Mouse (Mus musculus) lung, postnatal 0 days (tissue): ENCODE results near the gene Tmem190. TPM values are rescaled to one million over a fixed set of nuclear protein-coding genes. Genes with fewer than 3 reads are reported as not detected.
"Not testable (repeated sequence)": the region's sequence is repeated elsewhere in the genome, so short reads cannot be mapped to it uniquely, and the experiment has no call there.

ENCODE experiments used
- ATAC-seq: fragments of 200-750 bp; cut with Nextera tagmentation; 2 replicates; pipeline ENCODE4 v1.8.0; 2017; ENCODE audit warnings: moderate library complexity
- DNase-seq: peaks from one replicate; pipeline ENCODE4 v3.0.0-alpha.2; 2016; ENCODE audit warnings: low spot score
- H3K27ac ChIP-seq: fragments of 300-500 bp; sonication (generic); 2 replicates; pipeline ENCODE4 v1.5.1; 2014; ENCODE audit warnings: antibody characterized with exemption, mild to moderate bottlenecking, low read length, mixed read lengths
- H3K27me3 ChIP-seq: fragments of 300-500 bp; sonication (generic); replicated peaks from 2 replicates; pipeline ENCODE4 v1.6.1; 2014; ENCODE audit warnings: low read length, mixed read lengths; ENCODE audit not compliant: insufficient read depth
- H3K36me3 ChIP-seq: fragments of 300-500 bp; sonication (generic); 2 replicates; pipeline ENCODE4 v1.6.1; 2014; ENCODE audit warnings: low read length, mixed read lengths; ENCODE audit not compliant: insufficient read depth
- H3K4me1 ChIP-seq: fragments of 300-500 bp; sonication (generic); 2 replicates; pipeline ENCODE4 v1.6.1; 2014; ENCODE audit warnings: antibody characterized with exemption, low read depth, low read length, mixed read lengths; ENCODE audit not compliant: insufficient read depth
- H3K4me2 ChIP-seq: fragments of 300-500 bp; sonication (generic); replicated peaks from 2 replicates; pipeline ENCODE4 v1.6.1; 2014; ENCODE audit warnings: low read depth, mild to moderate bottlenecking, low read length, moderate library complexity, mixed read lengths
- H3K4me3 ChIP-seq: fragments of 300-500 bp; sonication (generic); 2 replicates; pipeline ENCODE4 v1.5.1; 2014; ENCODE audit warnings: low read depth, low read length
- H3K9ac ChIP-seq: fragments of 300-500 bp; sonication (generic); replicated peaks from 2 replicates; pipeline ENCODE4 v1.6.1; 2014; ENCODE audit warnings: low read depth, mild to moderate bottlenecking
- H3K9me3 ChIP-seq: fragments of 300-500 bp; sonication (generic); 2 replicates; pipeline ENCODE4 v1.6.1; 2016; ENCODE audit warnings: low read length, mixed read lengths
- CTCF ChIP-seq: IDR thresholded peaks from 2 replicates; pipeline ENCODE4 v1.5.1; 2016; ENCODE audit warnings: antibody characterized with exemption, mild to moderate bottlenecking
- EP300 ChIP-seq: IDR thresholded peaks from 2 replicates; pipeline ENCODE4 v1.6.1; 2016; ENCODE audit warnings: antibody characterized with exemption, mild to moderate bottlenecking, control low read depth
- WGBS: fragments of 180-500 bp; shearing (Covaris S2); extraction: QIAGEN DNeasy Blood & Tissue Kit; methylation state at CpG from one replicate; pipeline ENCODE4 v1.1.7; 2014; 5-methylcytosine and 5-hydroxymethylcytosine counted together
- polyA plus RNA-seq: library from polyadenylated mRNA; unstranded; fragments of >200 nt; fragmentation: Nextera tagmentation; extraction: Ambion mirVana; gene quantifications from 2 replicates; pipeline ENCODE4 v1.2.1, GENCODE M21; 2015

Gene Tmem190
- polyA plus RNA-seq, 1 experiment from 2014 or later: 0.55 TPM

GRCm38 (mm10) chr7:4792278-4793212 lies 9.8 kb downstream of the Tmem190 start, which contains the start of gene Rpl28:
TSS of gene Rpl28 (plus strand) at chr7:4792874.
- under 1% methylated on average over 47 of the region's 54 CpGs for WGBS
- ATAC-seq (peak; percentile 92), DNase-seq (peak; percentile 100)
- Histone ChIP-seq H3K4me3 (peak within 1 kb of the TSS; percentile 73), H3K4me1 (0 out of 2 replicates have a peak, but pooled peaks cover 7% of the 10 kb centered on the region), H3K27ac (peak within 1 kb of the TSS; percentile 91), H3K9ac (peak within 1 kb of the TSS; percentile 83), H3K27me3 (no peaks in the 10 kb centered on the region), H3K4me2 (peak within 1 kb of the TSS; percentile 72), H3K9me3 (no peaks in the 10 kb centered on the region), H3K36me3 (peaks cover 4% of the 10 kb centered on the region; the same call in 1 of the 2 replicates)
- TF ChIP-seq CTCF (no peak), EP300 (peak; percentile 43; the same call in 1 of the 2 replicates)

- not testable (repeated sequence) for H3K9me3 ChIP-seq, H3K36me3 ChIP-seq, H3K4me1 ChIP-seq, DNase-seq, H3K27me3 ChIP-seq
- peak overlapping the region; percentile 83 for H3K9ac ChIP-seq
- peak overlapping the region; percentile 72 for H3K4me2 ChIP-seq
- under 1% methylated on average over 31 of the region's 31 CpGs for WGBS
- peak overlapping the region; percentile 73 for H3K4me3 ChIP-seq
- ATAC-seq: peak; percentile 2
- H3K27ac ChIP-seq: peak overlapping the region; percentile 89
These were observed 10.5 kb downstream of the Tmem190 start for GRCm38 (mm10) chr7:4793248-4793647.

- H3K27ac ChIP-seq: no peak overlapping the region
- TF ChIP-seq CTCF (no peak), EP300 (no peak)
- peak overlapping the region; percentile 72 for H3K4me2 ChIP-seq
- peak overlapping the region; percentile 73 for H3K4me3 ChIP-seq
- no peaks in the 10 kb centered on the region for H3K27me3 ChIP-seq
- WGBS: 31% methylated on average over 4 of the region's 4 CpGs
- 0 out of 2 replicates have a peak, but pooled peaks cover 4% of the 10 kb centered on the region for H3K4me1 ChIP-seq
- H3K9me3 ChIP-seq: no peaks in the 10 kb centered on the region
- no peak for ATAC-seq
- H3K36me3 ChIP-seq: peaks cover 5% of the 10 kb centered on the region; the same call in 1 of the 2 replicates
- peak overlapping the region; percentile 83 for H3K9ac ChIP-seq
- DNase-seq: no peak
These were observed 10.9 kb downstream of the Tmem190 start for GRCm38 (mm10) chr7:4793674-4794073.

- H3K27me3 ChIP-seq: no peaks in the 10 kb centered on the region
- DNase-seq (no peak), ATAC-seq (no peak)
- peaks cover 5% of the 10 kb centered on the region; the same call in 1 of the 2 replicates for H3K36me3 ChIP-seq
- H3K4me2 ChIP-seq: no peak overlapping the region
- H3K27ac ChIP-seq: no peak overlapping the region
- no peaks in the 10 kb centered on the region for H3K9me3 ChIP-seq
- no peak overlapping the region for H3K9ac ChIP-seq
- TF ChIP-seq CTCF: no peak
- no peak for TF ChIP-seq EP300
- H3K4me3 ChIP-seq: no peak overlapping the region
- 0 out of 2 replicates have a peak, but pooled peaks cover 4% of the 10 kb centered on the region for H3K4me1 ChIP-seq
- WGBS: 64% methylated on average over 3 of the region's 3 CpGs
These were observed 12.0 kb downstream of the Tmem190 start for GRCm38 (mm10) chr7:4794631-4795168.

- DNase-seq: peak; percentile 82
- Histone ChIP-seq H3K9me3 (no peaks in the 10 kb centered on the region), H3K4me3 (no peak overlapping the region), H3K4me1 (0 out of 2 replicates have a peak, but pooled peaks cover 4% of the 10 kb centered on the region), H3K27me3 (no peaks in the 10 kb centered on the region), H3K4me2 (no peak overlapping the region), H3K9ac (no peak overlapping the region), H3K36me3 (peaks cover 5% of the 10 kb centered on the region; the same call in 1 of the 2 replicates), H3K27ac (no peak overlapping the region)
- WGBS: 63% methylated on average over 7 of the region's 7 CpGs
- TF ChIP-seq EP300: no peak
- peak; percentile 86 for TF ChIP-seq CTCF
- no peak for ATAC-seq
These were observed 13.2 kb downstream of the Tmem190 start for GRCm38 (mm10) chr7:4795767-4796433.

GRCm38 (mm10) chr7:4802247-4802646 lies 19.5 kb downstream of the Tmem190 start:
- peak; percentile 64 for DNase-seq
- H3K36me3 ChIP-seq: peaks cover 16% of the 10 kb centered on the region; the same call in 1 of the 2 replicates
- H3K4me1 ChIP-seq: no peaks in the 10 kb centered on the region
- no peaks in the 10 kb centered on the region for H3K27me3 ChIP-seq
- no peak overlapping the region for H3K4me3 ChIP-seq
- no peaks in the 10 kb centered on the region for H3K9me3 ChIP-seq
- no peak overlapping the region for H3K9ac ChIP-seq
- no peak overlapping the region for H3K4me2 ChIP-seq
- 0 out of 2 replicates have a peak, but pooled peaks have one; percentile 16 for TF ChIP-seq CTCF
- 0 out of 2 replicates have a peak, but pooled peaks have one; percentile 29 for TF ChIP-seq EP300
- H3K27ac ChIP-seq: no peak overlapping the region
- peak; percentile 79 for ATAC-seq
